Comparison of ENCODE assay signal across 17 mouse cellular contexts in genomic region chr8:42870262-42870661, GRCm38 (mm10).
"Had no signal": no experiment of that assay in that cellular context is flagged by ENCODE, and none has a peak within 500 bp of the region (broad histone marks: within the 10 kb centered on the region; RNA-seq: fewer than 3 reads in every experiment).

No protein-coding gene starts in this region.

- H3K4me1 ChIP-seq: midbrain, embryonic 10.5 days; midbrain, embryonic 12.5 days; neural tube, embryonic 13.5 days; neural tube, embryonic 15.5 days had no signal

- H3K9me3 ChIP-seq: midbrain, embryonic 10.5 days; midbrain, embryonic 12.5 days; neural tube, embryonic 13.5 days; neural tube, embryonic 15.5 days had no signal

- H3K4me3 ChIP-seq: midbrain, embryonic 10.5 days; midbrain, embryonic 12.5 days; myocyte; neural tube, embryonic 13.5 days; neural tube, embryonic 15.5 days had no signal

- DNase-seq: lung, embryonic 14.5 days; lung, postnatal 10 days; lung, postnatal 4 days; midbrain, embryonic 14.5 days; right cerebral cortex, adult 18-20 months; right cerebral cortex, postnatal 25 days; right cerebral cortex, postnatal 4 days; spleen, adult 18-20 months; thymus, adult 18-20 months; thymus, postnatal 14 days; thymus, postnatal 36 days had no signal

- H3K9ac ChIP-seq: lung, embryonic 14.5 days; midbrain, embryonic 12.5 days; neural tube, embryonic 13.5 days; neural tube, embryonic 15.5 days had no signal

- H3K36me3 ChIP-seq: midbrain, embryonic 10.5 days; midbrain, embryonic 12.5 days; neural tube, embryonic 13.5 days; neural tube, embryonic 15.5 days had no signal

- H3K27ac ChIP-seq: midbrain, embryonic 10.5 days; midbrain, embryonic 12.5 days; neural tube, embryonic 13.5 days; neural tube, embryonic 15.5 days had no signal

- H3K4me2 ChIP-seq: lung, embryonic 14.5 days; midbrain, embryonic 12.5 days; neural tube, embryonic 13.5 days; neural tube, embryonic 15.5 days had no signal

- H3K27me3 ChIP-seq: midbrain, embryonic 12.5 days; neural tube, embryonic 13.5 days; neural tube, embryonic 15.5 days had no signal

- ATAC-seq: midbrain, embryonic 16.5 days had no signal
